Mouse (Mus musculus) neural tube, embryonic 15.5 days (tissue): Measurements from ENCODE around the gene Scgb1c1. TPM values are rescaled to one million over a fixed set of nuclear protein-coding genes. Genes with fewer than 3 reads are reported as not detected.

Source experiments
- ATAC-seq: fragments of 200-750 bp; cut with Nextera tagmentation; 2 replicates; pipeline ENCODE4 v1.8.0; 2017; ENCODE audit warnings: mild to moderate bottlenecking, moderate TSS enrichment, moderate library complexity; ENCODE audit not compliant: low FRiP score
- H3K27ac ChIP-seq: fragments of 300-500 bp; sonication (generic); replicated peaks from 2 replicates; pipeline ENCODE4 v1.5.1; 2015; ENCODE audit warnings: mild to moderate bottlenecking, inconsistent platforms
- H3K27me3 ChIP-seq: fragments of 300-500 bp; sonication (generic); replicated peaks from 2 replicates; pipeline ENCODE4 v1.6.1; 2015; ENCODE audit warnings: inconsistent platforms
- H3K36me3 ChIP-seq: fragments of 300-500 bp; sonication (generic); 2 replicates; pipeline ENCODE4 v1.6.1; 2015; ENCODE audit warnings: inconsistent platforms
- H3K4me1 ChIP-seq: fragments of 300-500 bp; sonication (generic); 2 replicates; pipeline ENCODE4 v1.6.1; 2015; ENCODE audit warnings: inconsistent platforms
- H3K4me2 ChIP-seq: fragments of 300-500 bp; sonication (generic); 2 replicates; pipeline ENCODE4 v1.6.1; 2015; ENCODE audit warnings: inconsistent platforms, mild to moderate bottlenecking, moderate library complexity
- H3K4me3 ChIP-seq: fragments of 300-500 bp; sonication (generic); replicated peaks from 2 replicates; pipeline ENCODE4 v1.5.1; 2015; ENCODE audit warnings: mild to moderate bottlenecking, inconsistent platforms
- H3K9ac ChIP-seq: fragments of 300-500 bp; sonication (generic); replicated peaks from 2 replicates; pipeline ENCODE4 v1.6.1; 2015; ENCODE audit warnings: mild to moderate bottlenecking, inconsistent platforms
- H3K9me3 ChIP-seq: fragments of 300-500 bp; sonication (generic); replicated peaks from 2 replicates; pipeline ENCODE4 v1.6.1; 2016; ENCODE audit warnings: inconsistent platforms
- whole genome bisulfite sequencing: fragments of 180-500 bp; shearing (Covaris S2); methylation state at CpG from one replicate; pipeline ENCODE4 v1.1.7; 2015; ENCODE audit warnings: mixed read lengths; 5-methylcytosine and 5-hydroxymethylcytosine counted together
- polyA plus RNA-seq: library from polyadenylated mRNA; unstranded; fragments of >200 nt; fragmentation: Nextera tagmentation; extraction: Ambion mirVana; gene quantifications from 2 replicates; pipeline ENCODE4 v1.2.1, GENCODE M21; 2015

Gene Scgb1c1
- polyA plus RNA-seq, 1 experiment from 2014 or later, result not detected

DNA sequence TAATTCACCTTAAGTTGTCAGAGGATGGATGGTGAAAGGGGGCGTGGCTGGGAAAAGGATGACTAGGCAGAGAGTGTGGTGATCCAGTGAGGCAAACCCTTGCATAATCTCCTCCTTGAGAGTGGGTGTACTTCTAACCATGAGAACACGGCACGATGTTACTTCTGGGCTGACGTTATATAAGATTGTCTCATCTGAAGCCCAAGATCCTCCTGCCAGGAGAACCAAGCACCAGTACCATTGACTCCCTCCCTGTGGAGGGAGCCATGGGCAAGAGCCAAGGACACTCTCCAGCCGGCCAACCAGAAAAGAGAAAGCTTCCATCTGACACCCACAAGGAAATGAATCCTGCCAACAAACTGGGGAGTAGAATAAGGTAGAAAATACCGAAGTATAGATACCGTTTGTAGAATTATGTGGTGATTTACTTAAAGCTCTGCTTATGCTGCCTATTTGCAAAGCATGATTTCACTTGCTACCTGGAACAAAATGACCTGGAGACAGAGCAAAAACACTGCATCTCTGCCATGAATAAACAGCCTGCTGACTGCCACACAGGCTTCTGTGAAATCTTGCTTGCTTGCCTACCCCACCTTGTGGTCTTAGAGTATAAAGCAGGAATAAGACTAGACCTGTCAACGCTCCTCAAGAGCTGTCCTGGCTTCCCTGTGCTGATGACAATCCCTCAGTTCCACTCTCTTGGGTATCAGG, 17.0 kb upstream of the Scgb1c1 start:
- H3K27ac ChIP-seq, result peak overlapping the region; percentile 37; the same call in 1 of the 2 replicates
- no peak overlapping the region for H3K4me3 ChIP-seq
- no peak for ATAC-seq

GRCm38 (mm10) chr7:140831447-140831846, 13.9 kb upstream of the Scgb1c1 start:
- no peaks in the 10 kb centered on the region for H3K9me3 ChIP-seq
- peaks cover 6% of the 10 kb centered on the region; the same call in 1 of the 2 replicates for H3K4me1 ChIP-seq
- 73% methylated on average over 6 of the region's 6 CpGs for WGBS
- H3K27me3 ChIP-seq, result no peaks in the 10 kb centered on the region
- no peak for ATAC-seq
- no peak overlapping the region for H3K4me3 ChIP-seq
- H3K27ac ChIP-seq, result no peak overlapping the region
- no peak overlapping the region for H3K9ac ChIP-seq
- H3K36me3 ChIP-seq, result no peaks in the 10 kb centered on the region
- no peak overlapping the region for H3K4me2 ChIP-seq

More for the DNA sequence above, 17.0 kb upstream of the Scgb1c1 start:
- WGBS, result 48% methylated on average over 8 of the region's 8 CpGs
- no peaks in the 10 kb centered on the region for H3K9me3 ChIP-seq
- H3K4me2 ChIP-seq, result 0 out of 2 replicates have a peak overlapping the region, but pooled peaks have one; percentile 7
- H3K4me1 ChIP-seq, result peaks cover 6% of the 10 kb centered on the region; the same call in 1 of the 2 replicates
- H3K27me3 ChIP-seq, result no peaks in the 10 kb centered on the region
- no peak overlapping the region for H3K9ac ChIP-seq
- no peaks in the 10 kb centered on the region for H3K36me3 ChIP-seq

- Histone ChIP-seq H3K9ac (no peak overlapping the region), H3K4me2 (no peak overlapping the region), H3K36me3 (no peaks in the 10 kb centered on the region), H3K27ac (no peak overlapping the region), H3K4me1 (peaks cover 1% of the 10 kb centered on the region; the same call in 1 of the 2 replicates), H3K9me3 (no peaks in the 10 kb centered on the region), H3K4me3 (no peak overlapping the region), H3K27me3 (no peaks in the 10 kb centered on the region)
- no peak for ATAC-seq
- 84% methylated on average over 4 of the region's 4 CpGs for WGBS
Observed at GRCm38 (mm10) chr7:140833341-140833740, 12.0 kb upstream of the Scgb1c1 start.

DNA sequence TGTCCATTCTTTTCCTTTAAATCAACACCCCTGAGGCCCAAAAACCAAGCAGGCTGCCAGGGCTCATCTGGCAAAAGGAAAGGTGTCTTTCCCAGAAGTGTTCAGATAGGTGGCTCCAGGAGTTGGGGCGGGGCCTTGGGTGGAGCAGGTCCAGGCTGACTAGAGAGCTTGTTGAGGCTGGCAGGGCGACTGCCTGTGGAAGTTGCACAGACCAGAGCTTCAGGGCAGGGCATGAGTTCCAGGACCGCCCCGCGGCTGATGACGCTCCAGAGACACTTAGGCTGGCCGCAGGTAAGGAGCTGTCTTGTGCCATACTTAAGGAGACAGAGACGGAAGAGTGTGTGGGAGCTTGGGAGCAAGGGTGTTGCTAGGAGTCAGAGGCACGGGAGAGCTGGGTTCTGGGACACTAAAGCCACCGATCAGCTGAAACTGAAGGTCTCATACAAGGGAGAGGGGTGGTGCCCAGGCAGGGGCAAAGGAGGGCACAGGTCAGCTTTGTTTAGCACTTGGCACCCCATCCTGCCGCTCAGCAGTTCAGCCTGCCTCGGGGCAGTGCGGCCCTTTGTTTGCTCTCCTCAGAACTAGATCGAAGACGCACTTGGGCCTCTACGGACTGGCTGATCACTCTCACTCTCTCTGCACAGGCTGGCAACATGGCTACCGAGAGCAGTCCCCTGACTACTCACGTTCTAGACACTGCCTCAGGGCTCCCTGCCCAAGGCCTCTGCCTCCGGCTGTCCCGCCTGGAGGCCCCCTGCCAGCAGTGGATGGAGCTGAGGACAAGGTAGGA, 10.2 kb upstream of the Scgb1c1 start, which contains the start of gene Urah:
Gene Urah, plus strand, starts transcription at position 51 of the 790 bp plus-strand sequence.
- ATAC-seq, result no peak
- Histone ChIP-seq H3K9ac (no peak within 1 kb of the TSS), H3K27me3 (0 out of 2 replicates have a peak, but pooled peaks cover 2% of the 10 kb centered on the region), H3K36me3 (no peaks in the 10 kb centered on the region), H3K27ac (no peak within 1 kb of the TSS), H3K9me3 (no peaks in the 10 kb centered on the region), H3K4me2 (no peak within 1 kb of the TSS), H3K4me3 (no peak within 1 kb of the TSS), H3K4me1 (no peaks in the 10 kb centered on the region)
- 51% methylated on average over 20 of the region's 20 CpGs for WGBS

- Histone ChIP-seq H3K36me3 (no peaks in the 10 kb centered on the region), H3K4me2 (no peak overlapping the region), H3K9me3 (no peaks in the 10 kb centered on the region), H3K9ac (no peak overlapping the region), H3K27ac (no peak overlapping the region), H3K4me1 (no peaks in the 10 kb centered on the region), H3K4me3 (no peak overlapping the region), H3K27me3 (peaks cover 7% of the 10 kb centered on the region)
- no peak for ATAC-seq
- 83% methylated on average over 2 of the region's 2 CpGs for WGBS
Observed at GRCm38 (mm10) chr7:140835758-140836087, 9.6 kb upstream of the Scgb1c1 start.

DNA sequence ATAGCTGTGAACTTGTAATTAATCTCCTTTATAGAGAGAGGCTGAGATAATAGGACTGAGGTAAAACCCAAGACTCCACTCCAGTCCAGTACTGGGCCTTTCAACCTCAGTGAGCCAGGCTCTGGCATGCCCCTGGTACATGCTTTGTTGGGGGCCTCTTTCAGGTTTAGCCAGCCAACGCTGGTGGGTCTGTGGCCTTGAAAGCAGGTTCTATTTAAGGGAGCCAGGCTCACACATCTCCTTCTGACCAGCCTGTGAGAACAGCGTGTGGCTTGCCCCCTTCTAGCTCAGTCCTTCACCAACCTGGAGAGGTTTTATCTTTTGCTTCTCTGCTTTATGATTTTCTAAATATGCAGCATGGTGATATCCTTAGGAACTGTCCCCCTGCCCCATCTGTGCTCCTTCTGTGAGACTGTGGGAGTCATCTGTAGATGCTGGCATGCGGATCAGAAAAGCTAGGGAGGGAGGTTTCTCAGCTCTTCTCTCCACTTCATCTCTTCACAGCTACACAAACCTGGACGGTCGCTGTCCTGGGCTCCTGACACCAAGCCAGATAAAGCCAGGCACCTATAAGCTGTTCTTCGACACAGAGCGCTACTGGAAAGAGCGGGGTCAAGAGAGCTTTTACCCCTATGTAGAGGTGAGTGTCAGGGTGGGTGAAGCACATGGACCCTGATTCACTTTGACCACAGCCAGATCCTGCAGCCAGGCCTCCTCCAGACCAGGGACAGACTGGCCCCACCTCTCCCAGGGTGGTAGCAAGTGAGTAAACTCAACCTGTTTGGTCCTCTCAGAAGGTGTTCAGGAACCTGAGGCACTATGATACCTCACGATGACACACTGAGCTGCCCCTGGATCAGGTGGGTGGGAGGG, 8.9 kb upstream of the Scgb1c1 start:
- H3K9me3 ChIP-seq, result no peaks in the 10 kb centered on the region
- no peak overlapping the region for H3K27ac ChIP-seq
- no peak overlapping the region for H3K9ac ChIP-seq
- no peaks in the 10 kb centered on the region for H3K4me1 ChIP-seq
- ATAC-seq, result no peak
- peaks cover 14% of the 10 kb centered on the region for H3K27me3 ChIP-seq
- no peak overlapping the region for H3K4me2 ChIP-seq
- H3K36me3 ChIP-seq, result no peaks in the 10 kb centered on the region
- no peak overlapping the region for H3K4me3 ChIP-seq
- WGBS, result 90% methylated on average over 9 of the region's 9 CpGs

- H3K4me3 ChIP-seq, result no peak overlapping the region
- H3K9ac ChIP-seq, result no peak overlapping the region
- ATAC-seq, result no peak
- no peaks in the 10 kb centered on the region for H3K4me1 ChIP-seq
- peaks cover 35% of the 10 kb centered on the region for H3K27me3 ChIP-seq
- 70% methylated on average over 5 of the region's 5 CpGs for WGBS
- H3K9me3 ChIP-seq, result no peaks in the 10 kb centered on the region
- no peak overlapping the region for H3K4me2 ChIP-seq
- no peak overlapping the region for H3K27ac ChIP-seq
- H3K36me3 ChIP-seq, result no peaks in the 10 kb centered on the region
Observed at GRCm38 (mm10) chr7:140839556-140839955, 5.8 kb upstream of the Scgb1c1 start.

GRCm38 (mm10) chr7:140840750-140841735, 4.3 kb upstream of the Scgb1c1 start:
- Histone ChIP-seq H3K9ac (no peak overlapping the region), H3K27ac (no peak overlapping the region), H3K36me3 (no peaks in the 10 kb centered on the region), H3K9me3 (no peaks in the 10 kb centered on the region), H3K27me3 (peaks cover 35% of the 10 kb centered on the region), H3K4me1 (no peaks in the 10 kb centered on the region), H3K4me3 (no peak overlapping the region), H3K4me2 (no peak overlapping the region)
- ATAC-seq, result no peak
- 41% methylated on average over 19 of the region's 19 CpGs for WGBS

DNA sequence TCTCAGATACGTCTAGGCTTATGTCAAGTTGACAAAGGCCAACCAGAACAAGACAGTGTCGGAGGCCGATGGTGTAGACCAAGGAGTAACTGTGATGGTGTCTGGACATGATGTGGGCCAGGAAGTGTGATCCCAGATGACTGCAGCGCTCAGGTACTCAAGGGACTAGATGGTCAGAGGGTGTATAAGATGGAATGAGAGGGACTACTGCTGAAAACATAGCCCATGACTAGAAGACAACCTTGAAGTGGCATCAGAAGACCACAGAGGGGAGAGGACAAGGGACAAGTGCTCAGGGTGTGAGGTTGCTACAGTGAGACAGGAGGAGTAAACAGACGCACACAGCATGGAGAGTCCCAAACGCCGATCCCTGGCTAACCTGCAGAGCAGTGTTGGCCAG, 1.5 kb upstream of the Scgb1c1 start:
- Histone ChIP-seq H3K27me3 (peaks cover 38% of the 10 kb centered on the region), H3K9me3 (no peaks in the 10 kb centered on the region), H3K36me3 (no peaks in the 10 kb centered on the region), H3K4me2 (no peak overlapping the region), H3K9ac (no peak overlapping the region), H3K27ac (no peak overlapping the region), H3K4me3 (no peak overlapping the region), H3K4me1 (no peaks in the 10 kb centered on the region)
- WGBS, result 78% methylated on average over 7 of the region's 7 CpGs
- ATAC-seq, result no peak

DNA sequence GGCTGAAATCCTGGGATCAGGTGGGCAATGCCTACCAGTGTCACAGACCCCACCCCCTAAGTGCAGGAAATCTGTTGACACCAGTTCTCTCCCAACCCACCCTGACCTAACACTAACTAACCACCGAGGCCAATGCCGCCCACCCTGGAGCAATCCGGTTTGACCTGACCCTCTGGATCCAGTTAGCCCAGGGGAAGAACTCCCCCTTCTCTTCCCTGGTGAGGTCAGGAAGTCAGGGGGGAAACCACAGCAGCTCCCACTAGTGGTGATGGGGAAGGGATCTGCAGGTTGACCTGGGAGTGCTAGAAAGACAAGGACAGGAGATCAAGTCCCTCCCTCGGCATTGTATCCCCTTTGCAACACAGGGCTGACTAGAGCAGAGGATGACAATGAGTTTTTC, 336 bp downstream of the Scgb1c1 start:
- no peak for ATAC-seq
- Histone ChIP-seq H3K27me3 (peaks cover 32% of the 10 kb centered on the region), H3K27ac (no peak overlapping the region), H3K4me2 (no peak overlapping the region), H3K4me3 (no peak overlapping the region), H3K9me3 (no peaks in the 10 kb centered on the region), H3K9ac (no peak overlapping the region), H3K4me1 (no peaks in the 10 kb centered on the region), H3K36me3 (0 out of 2 replicates have a peak, but pooled peaks cover 3% of the 10 kb centered on the region)
- WGBS, result 72% methylated on average over 4 of the region's 4 CpGs
